Mouse (Mus musculus) MEL (cell line): ENCODE data around the gene Scrt2. TPM values are rescaled to one million over a fixed set of nuclear protein-coding genes. Genes with fewer than 3 reads are reported as not detected.
A peak's percentile ranks its signal among the peaks of the same experiment; 100 is the strongest.

Source experiments
- DNase-seq: peaks from one replicate; pipeline ENCODE4 v3.0.0; 2011; ENCODE audit warnings: low read depth, low spot score
- H3K27ac ChIP-seq: 2 replicates; pipeline ENCODE4 v1.5.1; 2012; ENCODE audit warnings: low read depth, mild to moderate bottlenecking, control low read depth, low read length, moderate library complexity; ENCODE audit not compliant: control insufficient read depth
- H3K27me3 ChIP-seq, 2 experiments: fragments of 150-350 bp in 1 of 2; sonication (generic) in 1 of 2; 2 replicates each; pipeline ENCODE4 v1.6.1; 2012; ENCODE audit warnings: low read length in 2 of 2, mild to moderate bottlenecking in 2 of 2, improper control_type of control experiment in 1 of 2, moderate library complexity in 1 of 2; ENCODE audit not compliant: insufficient read depth in 2 of 2, control insufficient read depth in 1 of 2
- H3K36me3 ChIP-seq, 2 experiments: 2 replicates each; pipeline ENCODE4 v1.6.1; 2012 to 2014; ENCODE audit warnings: low read length in 2 of 2, improper control_type of control experiment in 1 of 2, inconsistent platforms in 1 of 2, mild to moderate bottlenecking in 1 of 2; ENCODE audit not compliant: insufficient read depth in 2 of 2, control insufficient read depth in 1 of 2
- H3K4me1 ChIP-seq, 2 experiments: fragments of 150-350 bp in 1 of 2; sonication (generic) in 1 of 2; 2 replicates each; pipeline ENCODE4 v1.6.1; 2012; ENCODE audit warnings: low read length in 2 of 2, improper control_type of control experiment in 1 of 2, mild to moderate bottlenecking in 1 of 2; ENCODE audit not compliant: insufficient read depth in 2 of 2, control insufficient read depth in 1 of 2
- H3K4me3 ChIP-seq, 2 experiments: fragments of 150-350 bp in 1 of 2; sonication (generic) in 1 of 2; 2 replicates each; pipeline ENCODE4 v1.5.1; 2012; ENCODE audit warnings: low read depth in 2 of 2, low read length in 2 of 2, mild to moderate bottlenecking in 2 of 2, moderate library complexity in 2 of 2, control low read depth in 1 of 2, improper control_type of control experiment in 1 of 2; ENCODE audit not compliant: control insufficient read depth in 1 of 2, insufficient read depth in 1 of 2
- H3K79me2 ChIP-seq: 2 replicates; pipeline ENCODE4 v1.6.1; 2012; ENCODE audit warnings: mild to moderate bottlenecking, low read length, moderate library complexity; ENCODE audit not compliant: control insufficient read depth, poor library complexity, insufficient read depth
- H3K9ac ChIP-seq: 2 replicates; pipeline ENCODE4 v1.6.1; 2012; ENCODE audit warnings: low read depth, mild to moderate bottlenecking, control low read depth, low read length, moderate library complexity; ENCODE audit not compliant: control insufficient read depth, poor library complexity, severe bottlenecking
- H3K9me3 ChIP-seq: fragments of 150-350 bp; sonication (generic); replicated peaks from 2 replicates; pipeline ENCODE4 v1.6.1; 2012; ENCODE audit warnings: mild to moderate bottlenecking, low read length, improper control_type of control experiment, moderate library complexity; ENCODE audit not compliant: insufficient read depth
- BHLHE40 ChIP-seq: IDR thresholded peaks from 2 replicates; pipeline ENCODE4 v1.6.1; 2012; ENCODE audit warnings: low read depth, mild to moderate bottlenecking, inconsistent platforms, low read length, improper control_type of control experiment, borderline replicate concordance
- CTCF ChIP-seq, 3 experiments: IDR thresholded peaks in 2 of 3; conservative IDR thresholded peaks in 1 of 3; 2 replicates each; pipeline ENCODE4 v1.5.1; 2011 to 2012; ENCODE audit warnings: low read length in 3 of 3, low read depth in 2 of 3, mild to moderate bottlenecking in 2 of 3, improper control_type of control experiment in 1 of 3, inconsistent platforms in 1 of 3, mixed read lengths in 1 of 3, moderate library complexity in 1 of 3; ENCODE audit not compliant: control insufficient read depth in 1 of 3, insufficient read depth in 1 of 3, poor library complexity in 1 of 3, severe bottlenecking in 1 of 3
- E2F4 ChIP-seq: IDR thresholded peaks from 2 replicates; pipeline ENCODE4 v1.6.1; 2011; ENCODE audit warnings: low read depth, low read length, improper control_type of control experiment, borderline replicate concordance
- KAT2A ChIP-seq: conservative IDR thresholded peaks from 2 replicates; pipeline ENCODE4 v1.6.1; 2012; ENCODE audit warnings: low read depth, low read length, improper control_type of control experiment, inconsistent platforms
- MEF2A ChIP-seq: IDR thresholded peaks from 2 replicates; pipeline ENCODE4 v1.6.1; 2014; ENCODE audit warnings: low read depth, mild to moderate bottlenecking, inconsistent platforms, low read length, improper control_type of control experiment; ENCODE audit not compliant: poor library complexity, insufficient replicate concordance, severe bottlenecking; ENCODE audit errors: extremely low read depth
- POLR2AphosphoS2 ChIP-seq: IDR thresholded peaks from 2 replicates; pipeline ENCODE4 v1.6.1; 2011; ENCODE audit warnings: low read length, improper control_type of control experiment
- POLR2AphosphoS5 ChIP-seq: IDR thresholded peaks from 2 replicates; pipeline ENCODE4 v1.6.1; 2012; ENCODE audit warnings: low read depth, borderline replicate concordance, mild to moderate bottlenecking, inconsistent platforms, low read length, moderate library complexity, mixed read lengths
- RAD21 ChIP-seq: IDR thresholded peaks from 2 replicates; pipeline ENCODE4 v1.6.1; 2011; ENCODE audit warnings: mild to moderate bottlenecking, low read depth, low read length, improper control_type of control experiment
- SIN3A ChIP-seq: IDR thresholded peaks from 2 replicates; pipeline ENCODE4 v1.6.1; 2012; ENCODE audit warnings: low read length, improper control_type of control experiment, inconsistent platforms
- SMC3 ChIP-seq: IDR thresholded peaks from 2 replicates; pipeline ENCODE4 v1.6.1; 2011; ENCODE audit warnings: low read depth, low read length, improper control_type of control experiment
- TBP ChIP-seq: IDR thresholded peaks from 2 replicates; pipeline ENCODE4 v1.8.0; 2011; ENCODE audit warnings: low read depth, low read length, improper control_type of control experiment
- USF1 ChIP-seq: IDR thresholded peaks from 2 replicates; pipeline ENCODE4 v1.6.1; 2014; ENCODE audit warnings: low read depth, mild to moderate bottlenecking, inconsistent platforms, low read length, improper control_type of control experiment, moderate library complexity
- ZC3H11A ChIP-seq: IDR thresholded peaks from 2 replicates; pipeline ENCODE4 v1.6.1; 2012; ENCODE audit warnings: low read depth, mild to moderate bottlenecking, inconsistent platforms, low read length, improper control_type of control experiment
- ZKSCAN1 ChIP-seq: IDR thresholded peaks from 2 replicates; pipeline ENCODE4 v1.6.1; 2012; ENCODE audit warnings: low read depth, mild to moderate bottlenecking, inconsistent platforms, low read length, improper control_type of control experiment, moderate library complexity
- polyA plus RNA-seq, 2 experiments: library from polyadenylated mRNA; stranded (reverse) in 1 of 2; unstranded in 1 of 2; fragments of >175 nt in 1 of 2; fragments of >200 nt in 1 of 2; gene quantifications; 2 replicates each; pipeline versions ENCODE4 v1.2.1 to v1.2.4; 2012; ENCODE audit warnings: low replicate concordance in 2 of 2, low read depth in 1 of 2; ENCODE audit not compliant: insufficient read length in 2 of 2, insufficient read depth in 1 of 2, missing spikeins in 1 of 2
- total RNA-seq: library from RNA; depleted of rRNA; stranded (reverse); fragments of 300-350 nt; gene quantifications from 2 replicates; pipeline ENCODE4 v1.2.3, GENCODE M21; 2012

Scrt2 gene
- total and polyA plus RNA-seq, 3 experiments = not detected

GRCm38 (mm10) chr2:152049611-152050270 is 31.6 kb upstream of the Scrt2 start:
- H3K79me2 ChIP-seq = no peaks in the 10 kb centered on the region
- H3K4me3 ChIP-seq = no peak overlapping the region; a peak in 1 of 4 replicates
- H3K36me3 ChIP-seq = no peaks in the 10 kb centered on the region
- peaks cover 0 to 4% of the 10 kb centered on the region in 2 experiments; a peak in 3 of 4 replicates for H3K27me3 ChIP-seq
- no peak overlapping the region for H3K27ac ChIP-seq
- H3K9ac ChIP-seq = no peak overlapping the region
- H3K9me3 ChIP-seq = no peaks in the 10 kb centered on the region
- DNase-seq = peak; percentile 13
- TF ChIP-seq CTCF (IDR thresholded peaks at IDR 0.05 in 2 of 3, conservative IDR thresholded peaks at IDR 0.05 in 1 of 3; ENCODE audit: control insufficient read depth in 1 of 3, insufficient read depth in 1 of 3, low read depth in 2 of 3, low read length in 3 of 3, poor library complexity in 1 of 3, severe bottlenecking in 1 of 3) = no peak
- H3K4me1 ChIP-seq = peaks cover 0 to 7% of the 10 kb centered on the region in 2 experiments; a peak in 1 of 4 replicates

GRCm38 (mm10) chr2:152050316-152050715 is 31.0 kb upstream of the Scrt2 start:
- peaks cover 0 to 6% of the 10 kb centered on the region in 2 experiments; a peak in 3 of 4 replicates for H3K27me3 ChIP-seq
- TF ChIP-seq POLR2AphosphoS2 = no peak
- no peak for TF ChIP-seq RAD21
- TF ChIP-seq, all 39 proteins: peak for 0
- peak; percentile 51 for DNase-seq

GRCm38 (mm10) chr2:152051985-152052384 is 29.3 kb upstream of the Scrt2 start:
- Histone ChIP-seq H3K79me2 (no peaks in the 10 kb centered on the region), H3K27ac (no peak overlapping the region), H3K36me3 (no peaks in the 10 kb centered on the region), H3K9me3 (no peaks in the 10 kb centered on the region), H3K9ac (no peak overlapping the region), H3K4me3 (no peak overlapping the region), H3K4me1 (peaks cover 0 to 7% of the 10 kb centered on the region in 2 experiments; a peak in 1 of 4 replicates), H3K27me3 (peaks cover 0 to 12% of the 10 kb centered on the region in 2 experiments; a peak in 3 of 4 replicates)
- TF ChIP-seq POLR2AphosphoS5 = no peak
- no peak for TF ChIP-seq BHLHE40
- TF ChIP-seq USF1 = no peak
- no peak for TF ChIP-seq SMC3
- DNase-seq = no peak

More at GRCm38 (mm10) chr2:152050316-152050715, 31.0 kb upstream of the Scrt2 start:
- no peak overlapping the region for H3K9ac ChIP-seq
- H3K9me3 ChIP-seq = no peaks in the 10 kb centered on the region
- no peaks in the 10 kb centered on the region for H3K79me2 ChIP-seq
- no peak overlapping the region for H3K27ac ChIP-seq
- no peak overlapping the region; a peak in 1 of 4 replicates for H3K4me3 ChIP-seq
- H3K36me3 ChIP-seq = no peaks in the 10 kb centered on the region
- peaks cover 0 to 7% of the 10 kb centered on the region in 2 experiments; a peak in 1 of 4 replicates for H3K4me1 ChIP-seq

GRCm38 (mm10) chr2:152055406-152055805 is 25.9 kb upstream of the Scrt2 start:
- no peaks in the 10 kb centered on the region for H3K9me3 ChIP-seq
- H3K27me3 ChIP-seq = peaks cover 7 to 17% of the 10 kb centered on the region in 2 experiments
- TF ChIP-seq POLR2AphosphoS2 = no peak
- TF ChIP-seq SIN3A = no peak
- TF ChIP-seq ZC3H11A = no peak
- no peak for TF ChIP-seq KAT2A
- no peak for TF ChIP-seq ZKSCAN1
- TF ChIP-seq E2F4 = no peak
- TF ChIP-seq TBP = no peak
- TF ChIP-seq MEF2A = no peak
- TF ChIP-seq, all 39 proteins: peak for 0

More at GRCm38 (mm10) chr2:152055406-152055805, 25.9 kb upstream of the Scrt2 start:
- no peaks in the 10 kb centered on the region for H3K36me3 ChIP-seq
- H3K9ac ChIP-seq = no peak overlapping the region
- no peak overlapping the region for H3K27ac ChIP-seq
- H3K4me3 ChIP-seq = no peak overlapping the region
- H3K79me2 ChIP-seq = no peaks in the 10 kb centered on the region
- DNase-seq = no peak
- no peaks in the 10 kb centered on the region for H3K4me1 ChIP-seq
